Mouse (Mus musculus): Measurements from ENCODE around the gene Icos. TPM values are rescaled to one million over a fixed set of nuclear protein-coding genes. Genes with fewer than 3 reads are reported as not detected.

Icos gene
- polyA plus RNA-seq, 1 experiment from 2014 or later, result 0.50 TPM

GRCm38 (mm10) chr1:61046055-61046705, 68.5 kb downstream of the Icos start:
- H3K4me3 ChIP-seq, result no peak overlapping the region
- ATAC-seq (ENCODE audit: insufficient number of reproducible peaks, insufficient read depth, low FRiP score, low TSS enrichment), result no peak
- no peak overlapping the region for H3K4me2 ChIP-seq (replicated peaks)
- no peaks in the 10 kb centered on the region for H3K36me3 ChIP-seq
- H3K27ac ChIP-seq, result no peak overlapping the region
- no peaks in the 10 kb centered on the region for H3K9me3 ChIP-seq
- 79% methylated on average over 3 of the region's 3 CpGs for WGBS
- no peaks in the 10 kb centered on the region for H3K27me3 ChIP-seq
- no peaks in the 10 kb centered on the region for H3K4me1 ChIP-seq
- H3K9ac ChIP-seq, result no peak overlapping the region

DNA sequence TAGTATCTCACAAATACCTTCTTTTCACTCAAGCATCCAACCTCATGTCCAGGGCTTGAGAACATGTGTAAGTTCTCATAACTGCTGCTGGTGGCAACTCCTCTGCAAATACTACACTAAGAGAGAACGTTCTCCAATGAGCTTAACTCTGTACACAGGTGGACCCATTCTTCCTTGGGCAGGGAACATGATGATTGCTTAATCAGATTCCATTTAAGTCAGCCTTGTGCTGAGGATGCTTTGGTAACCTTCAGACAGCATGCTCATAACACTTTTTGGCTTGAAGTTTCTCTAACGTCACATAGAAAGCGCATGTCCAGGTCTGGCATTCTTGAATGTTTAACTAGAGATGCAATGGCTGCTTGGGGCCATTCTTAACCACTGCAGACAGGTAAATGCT, 69.6 kb downstream of the Icos start:
- 89% methylated on average over 3 of the region's 3 CpGs for WGBS
- Histone ChIP-seq H3K4me3 (no peak overlapping the region), H3K36me3 (no peaks in the 10 kb centered on the region), H3K4me2 (replicated peaks) (no peak overlapping the region), H3K9me3 (no peaks in the 10 kb centered on the region), H3K4me1 (no peaks in the 10 kb centered on the region), H3K27me3 (no peaks in the 10 kb centered on the region), H3K27ac (no peak overlapping the region), H3K9ac (no peak overlapping the region)
- ATAC-seq (ENCODE audit: insufficient number of reproducible peaks, insufficient read depth, low FRiP score, low TSS enrichment), result no peak

Other genes starting within 250 kb of the Icos start
- gene Ctla4, start 90.9 kb upstream of the Icos start, polyA plus RNA-seq (2016; fragmentation: Nextera tagmentation; extraction: Ambion mirVana), result not detected in 2 replicates